Mouse (Mus musculus) layer of hippocampus, adult 2 months (tissue): ENCODE measurements at regions not wholly inside any gene's neighbourhood (a gene's known extent, or its start where the extent isn't known, plus 50 kb on each side); places are given as distances from the start of the nearest gene placed in this dataset.

Experiments used
- DNase-seq, 2 experiments: peaks; one replicate each; pipeline ENCODE4 v3.0.0; 2022; ENCODE audit warnings: low spot score in 2 of 2
- H3K27ac ChIP-seq: fragments of 200-600 bp; 2 replicates; pipeline ENCODE4 v1.8.1; 2022
- H3K4me3 ChIP-seq: fragments of 200-600 bp; 2 replicates; pipeline ENCODE4 v1.8.1; 2022; ENCODE audit warnings: mild to moderate bottlenecking
- CTCF ChIP-seq: fragments of 200-600 bp; conservative IDR thresholded peaks from 2 replicates; pipeline ENCODE4 v1.8.1; 2022; ENCODE audit warnings: antibody characterized with exemption, mild to moderate bottlenecking, moderate library complexity

DNA sequence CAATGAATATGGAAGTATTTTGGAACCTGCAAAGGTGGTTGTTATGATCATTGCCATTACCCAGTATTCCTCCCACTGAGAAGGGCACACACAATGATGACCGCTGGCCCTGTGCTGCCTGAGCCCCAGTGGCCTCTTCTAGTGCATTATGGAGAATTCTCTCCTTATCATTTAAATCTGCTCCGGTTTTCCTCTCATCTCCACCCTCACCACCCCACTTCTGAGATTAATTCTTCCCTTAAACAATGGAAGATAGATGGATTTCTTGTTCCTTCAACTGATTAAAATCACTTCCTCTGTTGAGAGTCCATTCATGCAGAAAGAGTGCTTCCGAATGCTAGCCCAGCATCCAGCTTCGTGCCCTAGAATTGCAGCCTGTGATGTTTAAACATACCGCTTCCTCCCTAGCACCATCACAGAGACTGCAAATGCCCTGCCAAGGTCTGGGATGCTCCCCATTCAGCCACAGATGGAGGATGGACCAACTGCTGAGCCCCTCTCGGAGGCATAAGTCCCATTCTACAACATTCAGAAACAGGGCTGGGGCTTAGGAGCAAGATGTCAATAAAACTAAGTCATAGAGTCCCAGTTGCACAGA lies 155.4 kb upstream of the Wscd1 start:
- H3K27ac ChIP-seq = no peak overlapping the region
- no peak for TF ChIP-seq CTCF
- H3K4me3 ChIP-seq = no peak overlapping the region
- no peak for DNase-seq

DNA sequence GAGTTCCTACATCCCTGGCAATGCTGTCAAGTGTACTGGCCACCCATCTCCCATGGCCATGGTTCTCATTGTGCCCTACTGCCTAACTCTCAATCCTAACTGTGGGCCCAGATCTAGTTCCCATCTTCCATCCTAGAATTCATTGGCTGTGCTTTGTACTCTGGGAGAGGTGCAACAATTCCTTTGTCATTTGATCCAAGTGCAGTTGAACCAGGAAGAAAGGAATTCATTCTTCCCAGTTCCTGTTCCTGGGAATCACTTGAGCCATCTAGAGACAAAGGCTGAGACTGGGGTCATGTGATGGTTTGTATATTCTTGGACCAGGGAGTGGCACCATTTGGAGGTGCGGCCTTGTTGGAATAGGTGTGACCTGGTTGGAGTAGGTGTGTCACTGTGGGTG lies 152.0 kb upstream of the Wscd1 start:
- Histone ChIP-seq H3K4me3 (no peak overlapping the region), H3K27ac (no peak overlapping the region)
- no peak for TF ChIP-seq CTCF
- no peak for DNase-seq

DNA sequence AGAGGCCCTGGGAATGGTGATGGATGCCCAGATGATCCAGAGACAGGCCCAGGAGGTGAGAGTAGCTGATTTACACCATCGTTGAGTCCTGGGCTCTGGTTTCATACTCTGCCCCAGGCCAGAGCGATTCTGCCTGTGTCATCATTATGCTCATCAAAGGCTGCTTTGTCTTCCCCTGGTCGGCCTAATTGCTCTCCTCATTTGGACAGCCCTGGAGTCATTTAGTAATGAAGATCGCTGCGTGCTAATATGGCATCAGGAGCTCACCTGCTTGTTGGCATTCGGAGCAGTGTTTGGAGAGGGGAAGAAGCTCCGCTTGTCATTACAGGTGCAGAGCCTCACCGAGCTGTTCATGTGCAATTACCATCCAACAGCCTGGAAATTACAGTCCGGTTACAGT lies 138.9 kb upstream of the Wscd1 start:
- H3K27ac ChIP-seq = no peak overlapping the region
- TF ChIP-seq CTCF = no peak
- DNase-seq = no peak
- H3K4me3 ChIP-seq = no peak overlapping the region

DNA sequence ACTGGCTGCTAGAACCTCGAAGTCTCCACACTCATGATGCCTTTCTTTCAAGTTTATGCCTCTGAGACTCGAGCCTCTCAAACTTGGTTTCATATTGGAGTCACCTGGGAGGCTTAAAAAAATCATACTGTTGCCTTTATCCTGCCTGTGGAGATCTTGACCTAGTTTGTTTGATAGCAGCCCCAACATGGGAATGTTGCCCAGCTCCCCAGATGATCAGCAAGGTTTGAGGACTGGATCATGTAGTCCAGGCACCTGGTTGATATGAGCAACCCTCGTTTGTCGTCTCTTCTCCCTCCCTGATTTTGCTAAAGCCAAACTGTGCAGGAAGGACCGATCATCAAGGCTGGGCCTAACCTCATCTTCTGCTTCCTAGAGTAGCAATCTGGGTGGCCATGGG lies 134.2 kb upstream of the Wscd1 start:
- H3K4me3 ChIP-seq = no peak overlapping the region
- H3K27ac ChIP-seq = no peak overlapping the region
- TF ChIP-seq CTCF = no peak
- DNase-seq = no peak

DNA sequence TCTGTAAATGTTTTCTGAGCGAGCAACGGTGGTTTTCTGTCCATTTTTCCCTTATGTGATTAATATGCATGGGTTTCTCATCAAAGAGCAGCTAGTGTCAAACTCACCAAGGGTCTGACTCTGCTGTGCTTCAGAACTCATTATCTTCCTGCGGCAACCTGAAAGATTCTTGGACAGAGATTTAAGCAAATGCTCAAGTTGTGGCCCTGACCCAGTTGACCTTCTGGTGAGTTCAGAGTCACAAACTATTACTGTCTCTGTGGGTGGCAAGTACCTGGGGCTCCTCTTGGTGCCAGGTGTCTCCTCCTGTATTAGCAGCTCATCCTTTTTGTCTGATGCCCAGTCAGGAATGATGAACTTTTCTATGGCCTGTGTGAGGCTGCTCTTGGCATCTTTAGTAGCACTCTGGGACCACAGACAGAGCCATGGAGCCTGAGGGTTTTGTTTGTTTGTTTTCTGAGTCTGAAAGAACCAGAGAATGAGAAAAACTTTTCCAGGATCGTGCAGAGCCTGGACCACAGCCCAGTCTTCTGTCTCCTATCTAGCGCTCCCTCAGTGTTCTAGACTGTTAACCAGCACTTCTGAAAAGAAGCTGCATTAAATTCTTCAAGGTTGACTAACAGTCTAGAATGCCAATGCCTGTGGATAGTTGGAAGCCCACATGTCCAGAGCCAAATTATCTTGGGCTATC lies 124.1 kb upstream of the Wscd1 start:
- TF ChIP-seq CTCF = no peak
- no peak overlapping the region for H3K4me3 ChIP-seq
- no peak overlapping the region for H3K27ac ChIP-seq
- DNase-seq = no peak

DNA sequence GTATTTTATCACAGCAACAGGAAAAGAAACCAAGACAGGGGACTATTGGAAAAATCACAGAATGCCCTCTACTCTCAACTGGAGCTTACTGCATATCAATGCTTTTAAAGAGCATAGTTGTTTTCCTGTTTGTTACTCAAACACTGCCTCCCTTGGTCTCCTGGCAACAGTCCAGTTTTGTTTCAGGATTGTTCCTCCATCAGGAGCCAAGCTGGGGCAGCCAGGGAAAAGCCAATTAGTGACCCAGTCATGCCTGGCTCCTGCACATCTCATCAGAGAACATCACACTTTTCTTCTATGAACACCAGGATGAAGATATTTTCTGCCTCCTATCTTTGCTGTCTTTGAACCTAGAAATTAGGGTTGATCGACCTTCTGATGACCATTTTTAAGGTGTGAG lies 113.6 kb upstream of the Wscd1 start:
- no peak for DNase-seq
- Histone ChIP-seq H3K27ac (no peak overlapping the region), H3K4me3 (no peak overlapping the region)
- TF ChIP-seq CTCF = no peak

DNA sequence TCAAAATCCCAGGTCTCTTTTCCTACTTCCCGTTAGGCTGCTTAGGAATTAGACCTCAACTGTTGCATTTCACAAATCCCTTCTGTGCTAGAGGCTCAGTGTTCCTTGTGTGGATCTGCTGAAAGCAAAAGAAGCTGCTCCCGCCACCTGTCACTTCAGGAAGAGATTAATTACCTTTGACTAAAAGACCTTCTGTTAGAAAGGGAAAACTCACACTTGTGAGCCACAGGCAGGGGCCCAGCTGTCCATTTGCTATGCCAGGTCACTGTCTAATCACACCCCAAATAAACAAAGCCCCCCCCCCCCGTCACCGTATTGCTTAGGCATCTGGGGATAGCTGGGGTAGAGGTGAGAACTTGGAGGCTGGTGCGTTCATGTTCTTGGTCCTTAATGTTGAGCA lies 112.9 kb upstream of the Wscd1 start:
- H3K27ac ChIP-seq = no peak overlapping the region
- no peak for TF ChIP-seq CTCF
- H3K4me3 ChIP-seq = no peak overlapping the region
- peak in 1 of 2 experiments; percentile 4 for DNase-seq

DNA sequence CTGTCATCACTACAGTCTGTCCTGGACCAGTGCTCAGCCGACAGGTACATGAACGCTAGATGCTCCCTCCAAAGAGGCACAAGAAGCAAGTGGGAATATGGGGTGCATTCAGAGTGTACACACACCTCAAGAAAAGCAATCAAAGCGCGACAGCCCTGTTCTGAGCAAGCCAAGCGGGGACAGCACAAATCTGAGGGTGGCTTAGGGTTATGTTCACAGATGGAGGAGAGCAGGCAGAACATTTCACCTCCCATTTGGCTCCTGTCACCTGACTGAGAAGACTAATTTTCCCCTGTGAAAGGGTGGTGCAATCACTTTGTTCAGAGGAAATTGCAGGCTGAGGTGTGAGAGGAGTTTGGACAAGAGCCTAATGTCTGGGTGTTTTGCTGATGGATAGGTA lies 106.8 kb upstream of the Wscd1 start:
- no peak overlapping the region for H3K27ac ChIP-seq
- no peak for DNase-seq
- no peak for TF ChIP-seq CTCF
- H3K4me3 ChIP-seq = no peak overlapping the region

DNA sequence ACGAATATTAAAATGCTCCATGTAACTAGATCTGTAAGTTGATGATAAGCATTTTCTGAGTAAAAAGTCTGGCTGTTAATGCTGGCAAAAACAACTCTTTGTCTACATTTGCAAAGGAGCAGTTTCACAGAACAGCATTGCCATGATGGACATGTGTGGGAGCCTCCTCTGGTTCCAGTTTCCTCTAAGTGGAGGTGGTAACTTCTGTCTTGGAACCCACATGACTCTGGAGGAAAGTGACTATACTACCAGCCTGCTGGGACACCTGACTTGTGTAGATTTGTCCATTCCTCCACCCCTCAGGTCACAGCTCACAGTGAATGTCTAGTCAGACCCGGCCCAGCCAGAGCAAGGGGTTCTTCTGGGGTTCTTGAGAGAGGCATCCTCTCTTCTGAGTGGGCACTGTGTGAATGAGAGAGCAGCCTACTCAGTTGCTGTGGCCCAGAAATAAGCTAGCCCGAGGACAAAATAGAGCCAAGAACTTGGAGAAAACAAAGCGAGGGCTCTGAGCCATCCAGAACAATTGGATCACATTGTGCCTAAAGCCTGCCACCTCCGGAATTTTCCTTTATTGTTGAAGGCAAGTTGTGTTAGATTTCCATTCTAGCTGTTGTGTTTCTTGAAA lies 97.9 kb upstream of the Wscd1 start:
- no peak overlapping the region for H3K4me3 ChIP-seq

DNA sequence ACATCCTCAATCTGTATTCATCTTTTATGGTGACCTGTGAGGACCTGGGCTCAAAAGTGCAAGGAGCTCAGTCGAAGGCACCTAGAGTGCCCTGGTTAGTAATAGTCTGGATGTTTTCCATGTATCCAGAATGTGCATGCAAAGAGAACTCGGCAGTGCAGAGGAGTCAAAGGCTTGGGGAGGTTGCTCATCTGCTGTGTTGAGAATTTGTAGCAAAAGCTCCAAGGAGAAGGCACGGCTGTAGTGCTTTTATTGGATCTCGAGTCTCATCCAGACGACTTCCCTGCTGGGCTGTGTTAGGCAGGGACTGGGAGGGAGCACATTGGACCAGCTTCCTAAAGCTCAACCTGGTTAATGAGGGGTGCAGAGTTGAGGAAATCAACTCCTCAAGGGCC lies 97.3 kb upstream of the Wscd1 start:
- H3K4me3 ChIP-seq = no peak overlapping the region
- no peak for TF ChIP-seq CTCF
- peak overlapping the region; percentile 86 for H3K27ac ChIP-seq
- DNase-seq = no peak

More for the DNA sequence above, 97.9 kb upstream of the Wscd1 start:
- TF ChIP-seq CTCF = no peak
- peak in 1 of 2 experiments; percentile 20 for DNase-seq
- peak overlapping the region; percentile 86 for H3K27ac ChIP-seq

DNA sequence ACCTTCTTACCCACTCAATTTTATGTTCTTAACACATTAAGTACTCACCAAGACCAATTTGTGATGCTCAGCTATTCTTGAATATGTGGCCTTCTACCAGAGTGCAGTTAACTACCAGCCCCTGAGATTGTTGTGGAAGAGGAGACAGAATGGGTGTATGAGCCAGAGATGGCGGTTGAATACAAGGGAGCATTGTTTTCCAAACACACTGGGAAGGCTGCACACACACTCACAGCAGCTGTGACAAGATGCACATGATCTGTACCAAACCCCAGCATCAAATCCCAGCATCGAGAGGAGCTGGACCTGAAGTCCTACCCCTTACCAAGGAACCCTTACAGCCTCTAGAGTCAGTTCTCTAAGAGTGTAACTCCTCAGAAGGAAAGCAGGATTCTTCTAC lies 91.4 kb upstream of the Wscd1 start:
- Histone ChIP-seq H3K27ac (peak overlapping the region; percentile 61; the same call in 1 of the 2 replicates), H3K4me3 (no peak overlapping the region)
- DNase-seq = no peak
- no peak for TF ChIP-seq CTCF

DNA sequence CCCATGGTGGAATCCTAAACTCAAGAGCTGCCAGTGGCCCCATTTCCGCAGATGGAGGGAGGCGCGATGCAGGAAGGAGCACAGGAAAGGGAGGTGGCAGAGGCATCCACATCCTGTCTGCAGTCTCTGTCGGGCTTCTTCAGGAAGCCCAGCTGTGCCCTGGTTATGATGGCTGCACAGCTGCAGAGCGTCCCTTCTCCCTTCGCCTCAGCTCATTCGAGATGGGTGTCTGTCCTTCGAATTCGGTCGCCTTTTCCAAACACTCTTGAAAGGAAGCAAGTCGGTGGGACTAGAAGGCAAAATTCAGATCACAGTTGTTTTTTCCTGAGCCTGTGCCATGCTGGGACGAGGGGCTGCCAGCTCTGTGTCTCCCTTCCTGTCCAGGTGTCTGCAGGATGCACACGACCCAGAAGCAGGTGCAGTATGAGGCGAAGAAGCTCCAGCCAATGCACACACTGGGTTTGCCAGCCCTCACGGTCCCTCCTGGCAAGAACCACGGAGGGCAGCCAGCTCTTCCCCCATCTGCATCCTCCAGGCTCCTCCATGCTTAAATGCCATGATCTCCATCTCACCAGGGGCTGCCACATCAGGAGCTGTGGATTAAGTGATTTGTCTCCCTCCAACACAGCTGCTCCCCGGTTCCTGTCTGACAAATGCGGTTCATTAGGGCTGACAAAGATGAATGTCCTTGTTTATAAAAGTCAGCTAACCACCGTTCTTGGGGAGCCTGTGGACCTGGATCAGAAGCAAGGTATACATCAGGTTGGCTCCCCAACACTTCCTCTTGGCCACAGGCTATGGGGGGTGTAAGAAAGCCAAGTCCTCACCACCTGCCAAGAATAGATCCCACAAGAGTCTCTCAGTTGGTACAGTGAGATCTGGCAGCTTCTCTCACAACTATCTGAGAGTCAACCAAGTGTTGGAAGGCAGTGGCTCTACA lies 79.3 kb upstream of the Wscd1 start:
- no peak for TF ChIP-seq CTCF
- Histone ChIP-seq H3K27ac (no peak overlapping the region), H3K4me3 (no peak overlapping the region)
- DNase-seq = no peak
